Mouse (Mus musculus): ENCODE data around the gene Myo18a. TPM values are rescaled to one million over a fixed set of nuclear protein-coding genes. Genes with fewer than 3 reads are reported as not detected.

The Myo18a gene
- polyA plus RNA-seq, 1 experiment from 2014 or later = 38.7 TPM

GRCm38 (mm10) chr11:77836751-77837150, 73.7 kb downstream of the Myo18a start:
- no peaks in the 10 kb centered on the region for H3K9me3 ChIP-seq (ENCODE audit: control insufficient read depth, low read length)
- H3K9ac ChIP-seq (ENCODE audit: low read length) = no peak overlapping the region
- H3K36me3 ChIP-seq (ENCODE audit: control insufficient read depth, insufficient read depth, low read length) = peaks cover 8% of the 10 kb centered on the region; the same call in 1 of the 2 replicates
- no peaks in the 10 kb centered on the region for H3K27me3 ChIP-seq (ENCODE audit: control insufficient read depth, insufficient read depth, low read length)
- DNase-seq (ENCODE audit: low spot score) (no peak), ATAC-seq (ENCODE audit: low FRiP score, low TSS enrichment) (no peak)
- H3K4me2 ChIP-seq (replicated peaks; ENCODE audit: low read depth) = no peak overlapping the region
- TF ChIP-seq EP300 (optimal IDR thresholded peaks at IDR 0.05) = no peak
- H3K4me1 ChIP-seq (replicated peaks; ENCODE audit: control insufficient read depth, insufficient read depth) = no peaks in the 10 kb centered on the region
- peak overlapping the region; percentile 63 for H3K27ac ChIP-seq (replicated peaks)
- WGBS = 48% methylated on average over 4 of the region's 4 CpGs
- no peak overlapping the region for H3K4me3 ChIP-seq (ENCODE audit: low read depth, low read length)

- Histone ChIP-seq H3K36me3 (ENCODE audit: control insufficient read depth, insufficient read depth, low read length) (peaks cover 12% of the 10 kb centered on the region), H3K9ac (ENCODE audit: low read length) (no peak overlapping the region), H3K4me2 (replicated peaks; ENCODE audit: low read depth) (no peak overlapping the region), H3K9me3 (ENCODE audit: control insufficient read depth, low read length) (no peaks in the 10 kb centered on the region), H3K27me3 (ENCODE audit: control insufficient read depth, insufficient read depth, low read length) (no peaks in the 10 kb centered on the region), H3K4me3 (ENCODE audit: low read depth, low read length) (no peak overlapping the region), H3K27ac (replicated peaks) (peak overlapping the region; percentile 63), H3K4me1 (replicated peaks; ENCODE audit: control insufficient read depth, insufficient read depth) (no peaks in the 10 kb centered on the region)
- ATAC-seq (ENCODE audit: low FRiP score, low TSS enrichment) = no peak
- 85% methylated on average over 5 of the region's 5 CpGs for WGBS
- no peak for DNase-seq (ENCODE audit: low spot score)
- TF ChIP-seq EP300 (optimal IDR thresholded peaks at IDR 0.05) = no peak
- no peak for TF ChIP-seq CTCF (IDR thresholded peaks at IDR 0.05; ENCODE audit: low read depth)
These were observed 74.8 kb downstream of the Myo18a start for GRCm38 (mm10) chr11:77837856-77838255.

GRCm38 (mm10) chr11:77840523-77841245, 77.6 kb downstream of the Myo18a start:
- 79% methylated on average over 16 of the region's 16 CpGs for WGBS
- H3K36me3 ChIP-seq (ENCODE audit: control insufficient read depth, insufficient read depth, low read length) = peaks cover 22% of the 10 kb centered on the region
- no peak for DNase-seq (ENCODE audit: low spot score)

GRCm38 (mm10) chr11:77843068-77843905, 80.2 kb downstream of the Myo18a start:
- H3K9ac ChIP-seq (ENCODE audit: low read length) = no peak overlapping the region
- 89% methylated on average over 21 of the region's 21 CpGs for WGBS
- TF ChIP-seq EP300 (optimal IDR thresholded peaks at IDR 0.05) (no peak), CTCF (IDR thresholded peaks at IDR 0.05; ENCODE audit: low read depth) (no peak)
- H3K36me3 ChIP-seq (ENCODE audit: control insufficient read depth, insufficient read depth, low read length) = peaks cover 33% of the 10 kb centered on the region
- no peak overlapping the region for H3K4me2 ChIP-seq (replicated peaks; ENCODE audit: low read depth)
- no peaks in the 10 kb centered on the region for H3K9me3 ChIP-seq (ENCODE audit: control insufficient read depth, low read length)
- no peak overlapping the region for H3K4me3 ChIP-seq (ENCODE audit: low read depth, low read length)
- no peaks in the 10 kb centered on the region for H3K4me1 ChIP-seq (replicated peaks; ENCODE audit: control insufficient read depth, insufficient read depth)
- H3K27ac ChIP-seq (replicated peaks) = no peak overlapping the region
- no peak for ATAC-seq (ENCODE audit: low FRiP score, low TSS enrichment)
- no peaks in the 10 kb centered on the region for H3K27me3 ChIP-seq (ENCODE audit: control insufficient read depth, insufficient read depth, low read length)
- no peak for DNase-seq (ENCODE audit: low spot score)

More at GRCm38 (mm10) chr11:77840523-77841245, 77.6 kb downstream of the Myo18a start:
- no peak overlapping the region for H3K27ac ChIP-seq (replicated peaks)
- no peak overlapping the region for H3K9ac ChIP-seq (ENCODE audit: low read length)
- H3K27me3 ChIP-seq (ENCODE audit: control insufficient read depth, insufficient read depth, low read length) = no peaks in the 10 kb centered on the region
- ATAC-seq (ENCODE audit: low FRiP score, low TSS enrichment) = no peak
- H3K4me1 ChIP-seq (replicated peaks; ENCODE audit: control insufficient read depth, insufficient read depth) = no peaks in the 10 kb centered on the region
- no peaks in the 10 kb centered on the region for H3K9me3 ChIP-seq (ENCODE audit: control insufficient read depth, low read length)
- no peak for TF ChIP-seq EP300 (optimal IDR thresholded peaks at IDR 0.05)
- H3K4me3 ChIP-seq (ENCODE audit: low read depth, low read length) = no peak overlapping the region
- no peak overlapping the region for H3K4me2 ChIP-seq (replicated peaks; ENCODE audit: low read depth)

- no peak for ATAC-seq (ENCODE audit: low FRiP score, low TSS enrichment)
These were observed 80.8 kb downstream of the Myo18a start for GRCm38 (mm10) chr11:77843906-77844200.

GRCm38 (mm10) chr11:77847599-77848128, 84.6 kb downstream of the Myo18a start:
- peaks cover 31% of the 10 kb centered on the region for H3K36me3 ChIP-seq (ENCODE audit: control insufficient read depth, insufficient read depth, low read length)
- WGBS = 42% methylated on average over 9 of the region's 9 CpGs
- no peaks in the 10 kb centered on the region for H3K4me1 ChIP-seq (replicated peaks; ENCODE audit: control insufficient read depth, insufficient read depth)

More at GRCm38 (mm10) chr11:77843906-77844200, 80.8 kb downstream of the Myo18a start:
- H3K27me3 ChIP-seq (ENCODE audit: control insufficient read depth, insufficient read depth, low read length) = no peaks in the 10 kb centered on the region
- no peak overlapping the region for H3K4me2 ChIP-seq (replicated peaks; ENCODE audit: low read depth)
- H3K4me3 ChIP-seq (ENCODE audit: low read depth, low read length) = no peak overlapping the region
- no peak for DNase-seq (ENCODE audit: low spot score)
- H3K4me1 ChIP-seq (replicated peaks; ENCODE audit: control insufficient read depth, insufficient read depth) = no peaks in the 10 kb centered on the region
- no peak overlapping the region for H3K9ac ChIP-seq (ENCODE audit: low read length)
- no peaks in the 10 kb centered on the region for H3K9me3 ChIP-seq (ENCODE audit: control insufficient read depth, low read length)
- no peak for TF ChIP-seq CTCF (IDR thresholded peaks at IDR 0.05; ENCODE audit: low read depth)
- H3K27ac ChIP-seq (replicated peaks) = no peak overlapping the region
- peaks cover 33% of the 10 kb centered on the region for H3K36me3 ChIP-seq (ENCODE audit: control insufficient read depth, insufficient read depth, low read length)
- 78% methylated on average over 4 of the region's 4 CpGs for WGBS

More at GRCm38 (mm10) chr11:77847599-77848128, 84.6 kb downstream of the Myo18a start:
- no peak for DNase-seq (ENCODE audit: low spot score)
- Histone ChIP-seq H3K4me2 (replicated peaks; ENCODE audit: low read depth) (no peak overlapping the region), H3K4me3 (ENCODE audit: low read depth, low read length) (no peak overlapping the region), H3K27ac (replicated peaks) (no peak overlapping the region), H3K27me3 (ENCODE audit: control insufficient read depth, insufficient read depth, low read length) (no peaks in the 10 kb centered on the region), H3K9me3 (ENCODE audit: control insufficient read depth, low read length) (no peaks in the 10 kb centered on the region), H3K9ac (ENCODE audit: low read length) (no peak overlapping the region)
- TF ChIP-seq EP300 (optimal IDR thresholded peaks at IDR 0.05) (no peak), CTCF (IDR thresholded peaks at IDR 0.05; ENCODE audit: low read depth) (no peak)
- ATAC-seq (ENCODE audit: low FRiP score, low TSS enrichment) = no peak
